Mouse (Mus musculus) adrenal gland, postnatal 10 days (tissue): ENCODE results near the gene Haus5. TPM values are rescaled to one million over a fixed set of nuclear protein-coding genes. Genes with fewer than 3 reads are reported as not detected.

Source experiments
- DNase-seq: peaks from one replicate; pipeline ENCODE4 v3.0.0; 2021; ENCODE audit warnings: mixed read lengths
- total RNA-seq, 2 experiments: library from RNA; stranded (reverse); gene quantifications; 2 replicates each; pipeline ENCODE4 v1.2.3; 2021

Haus5 gene
- total RNA-seq, 2 experiments from 2014 or later = 10.5 to 12.4 TPM

GRCm38 (mm10) chr7:30625530-30626384 lies 39.0 kb downstream of the Haus5 start, which contains the start of gene Cox6b1:
TSS of gene Cox6b1 (minus strand) at chr7:30626151.
- DNase-seq = peak; percentile 90

DNA sequence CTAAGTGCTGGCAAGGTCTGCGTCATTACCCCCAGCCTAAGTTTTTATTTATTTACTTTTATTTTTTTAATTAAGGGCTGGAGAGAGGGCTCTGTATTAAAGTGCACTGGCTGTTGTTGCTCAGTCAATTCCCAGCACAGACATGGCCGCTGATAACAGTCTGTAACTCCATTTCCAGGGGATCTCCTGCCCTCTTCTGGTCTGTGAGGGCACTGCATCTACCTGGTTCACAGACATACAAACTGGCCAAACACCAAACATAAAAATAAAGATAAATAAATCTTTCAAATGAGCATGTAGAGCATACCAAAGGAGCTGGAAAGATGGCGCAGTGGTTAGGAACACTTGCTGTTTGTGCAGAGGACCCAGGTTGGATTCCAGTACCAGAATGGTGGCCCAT lies 45.6 kb downstream of the Haus5 start:
- DNase-seq = peak; percentile 54

GRCm38 (mm10) chr7:30618658-30619057 lies 46.1 kb downstream of the Haus5 start:
- DNase-seq = no peak

- peak; percentile 65 for DNase-seq
Measured at GRCm38 (mm10) chr7:30615049-30615760, 49.6 kb downstream of the Haus5 start.

DNA sequence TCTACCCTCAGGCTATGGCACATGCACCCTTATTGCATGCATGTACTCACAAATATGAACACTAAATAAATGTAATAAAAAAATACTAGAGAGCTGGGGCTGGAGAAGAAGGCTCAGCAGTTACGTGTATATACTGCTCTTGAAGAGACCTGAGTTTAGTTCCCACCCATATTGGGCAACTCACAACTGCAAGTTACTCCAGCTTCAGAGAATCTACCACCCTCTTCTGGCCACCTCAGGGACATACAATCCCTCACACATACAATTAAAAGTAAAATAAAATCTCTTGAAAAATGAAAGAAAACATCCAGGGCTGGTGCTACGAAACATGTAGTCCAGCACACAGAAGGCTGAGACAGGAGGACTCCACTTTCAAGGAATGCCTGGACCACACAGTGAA lies 50.3 kb downstream of the Haus5 start:
- DNase-seq = no peak

DNA sequence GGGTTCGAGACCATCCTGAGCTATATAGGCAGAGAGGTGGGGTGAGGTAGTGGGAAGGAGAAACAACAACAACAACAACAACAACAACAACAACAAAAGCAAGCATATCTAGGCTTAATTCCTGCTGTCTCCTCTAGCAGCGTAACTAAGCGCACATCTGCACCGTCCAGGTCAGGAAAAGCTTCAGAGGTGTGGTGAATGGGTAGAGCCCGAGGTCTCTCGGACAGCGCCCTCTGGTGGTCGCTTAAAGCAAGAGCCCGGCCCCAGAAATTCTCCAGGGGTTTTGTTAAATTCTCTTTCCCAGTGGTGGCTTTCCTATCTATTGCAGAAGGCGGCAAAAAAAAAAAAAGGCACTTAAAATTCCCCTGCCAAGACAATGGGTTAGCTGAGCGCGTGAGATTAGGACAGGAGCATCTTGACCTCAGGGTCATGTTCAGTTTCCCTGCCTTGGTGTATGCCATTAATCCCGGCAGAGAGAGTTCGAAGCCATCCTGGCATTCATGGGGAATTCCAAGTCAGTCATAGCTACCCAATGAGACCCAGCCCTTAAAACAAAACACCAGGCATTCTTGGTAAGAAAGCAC lies 51.2 kb downstream of the Haus5 start:
- DNase-seq = peak; percentile 81

GRCm38 (mm10) chr7:30612654-30613402 lies 52.0 kb downstream of the Haus5 start, which contains the start of gene Upk1a:
TSS of gene Upk1a (minus strand) at chr7:30612847.
- DNase-seq = no peak

DNA sequence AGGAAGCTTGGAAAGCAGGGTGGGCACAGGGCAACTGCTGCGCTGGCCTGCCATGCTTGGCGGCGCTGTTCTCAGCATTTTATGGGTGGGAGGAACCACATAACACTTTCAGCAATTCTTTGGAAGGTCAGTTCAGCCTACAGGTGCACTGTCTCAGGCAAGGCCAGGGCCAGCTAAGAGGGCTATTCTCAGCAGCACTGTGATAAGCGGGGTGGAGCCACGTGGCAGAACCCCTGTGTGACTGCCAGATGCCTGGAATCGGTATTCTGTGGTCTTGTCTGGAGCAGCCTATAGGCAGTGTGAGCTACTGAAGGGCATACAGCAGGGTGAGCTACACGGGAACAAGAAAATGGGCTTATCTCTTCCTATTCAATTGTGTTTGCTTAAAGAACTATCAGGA lies 54.8 kb downstream of the Haus5 start:
- no peak for DNase-seq

- no peak for DNase-seq
Measured at GRCm38 (mm10) chr7:30608476-30608875, 56.3 kb downstream of the Haus5 start.

GRCm38 (mm10) chr7:30607706-30608309 lies 57.0 kb downstream of the Haus5 start:
- peak; percentile 76 for DNase-seq

DNA sequence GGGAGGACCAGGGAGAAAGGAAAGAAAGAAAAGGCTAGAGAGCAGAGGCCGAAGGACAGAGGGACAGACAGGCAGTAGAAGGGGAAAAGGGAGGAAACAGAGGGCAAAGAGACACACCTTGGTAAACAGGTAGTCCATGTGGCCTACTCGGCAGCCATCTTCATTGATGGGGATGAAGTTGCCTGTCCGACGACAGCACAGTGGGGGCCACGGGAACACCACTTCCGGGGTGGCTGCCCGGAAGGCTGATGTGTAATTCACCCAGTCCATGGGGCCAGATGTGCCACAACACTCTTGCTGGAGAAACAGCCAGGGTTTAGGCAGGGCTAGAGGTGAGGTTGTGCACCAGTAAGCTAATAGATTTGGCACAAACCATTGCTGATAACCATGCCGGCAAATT lies 59.9 kb downstream of the Haus5 start:
- no peak for DNase-seq

GRCm38 (mm10) chr7:30604424-30604823 lies 60.4 kb downstream of the Haus5 start:
- no peak for DNase-seq

Other genes starting within 250 kb of the Haus5 start
- gene Hcst, start 245.1 kb downstream of the Haus5 start, total RNA-seq = 1 to 10 TPM; 3.7 to 4.9 TPM
- 1 to 10 TPM; 2.3 to 2.4 TPM for gene Nfkbid, start 243.3 kb downstream of the Haus5 start, total RNA-seq
- 10 to 100 TPM; 26.1 to 34.3 TPM for gene Aplp1, start 219.5 kb downstream of the Haus5 start, total RNA-seq
- not detected for gene Kirrel2, start 207.3 kb downstream of the Haus5 start, total RNA-seq
- gene Nphs1, start 206.7 kb downstream of the Haus5 start, total RNA-seq = not detected
- gene Prodh2, start 171.4 kb downstream of the Haus5 start, total RNA-seq = 10 to 100 TPM; 26.0 to 56.1 TPM
- 10 to 100 TPM in 1 of 2 experiments, 1 to 10 TPM in 1; 5.0 to 11.7 TPM for gene Arhgap33, start 129.9 kb downstream of the Haus5 start, total RNA-seq
- 10 to 100 TPM; 25.5 to 68.9 TPM for gene Hspb6, start 112.8 kb downstream of the Haus5 start, total RNA-seq
- gene Proser3, start 112.7 kb downstream of the Haus5 start, total RNA-seq = 10 to 100 TPM in 1 of 2 experiments, 1 to 10 TPM in 1; 5.3 to 10.1 TPM
- 10 to 100 TPM; 34.4 to 40.5 TPM for gene Lin37, start 105.2 kb downstream of the Haus5 start, total RNA-seq
- gene U2af1l4, start 101.7 kb downstream of the Haus5 start, total RNA-seq = 10 to 100 TPM; 61.4 to 71.1 TPM
- gene Gm49396, start 101.7 kb downstream of the Haus5 start, total RNA-seq = 1 to 10 TPM; 2.4 to 7.1 TPM
- gene Psenen, start 101.4 kb downstream of the Haus5 start, total RNA-seq = 100 to 1,000 TPM; 119 to 128 TPM
- 1 to 10 TPM; 2.6 to 4.7 TPM for gene Igflr1, start 99.6 kb downstream of the Haus5 start, total RNA-seq
- gene Kmt2b, start 76.3 kb downstream of the Haus5 start, total RNA-seq = 10 to 100 TPM; 34.9 to 48.7 TPM
- gene Zbtb32, start 66.1 kb downstream of the Haus5 start, total RNA-seq = under 1 TPM; 0.18 to 0.27 TPM
- gene Upk1a, start 52.1 kb downstream of the Haus5 start, total RNA-seq = under 1 TPM; 0.33 to 0.48 TPM
- 1,000 to 10,000 TPM; 3,012 to 3,285 TPM for gene Cox6b1, start 38.8 kb downstream of the Haus5 start, total RNA-seq
- gene Etv2, start 29.1 kb downstream of the Haus5 start, total RNA-seq = not detected
- 10 to 100 TPM; 64.5 to 72.9 TPM for gene Rbm42, start 14.7 kb downstream of the Haus5 start, total RNA-seq
- gene Pmis2, start 6.6 kb upstream of the Haus5 start, total RNA-seq = not detected
- gene 2200002J24Rik, start 33.9 kb upstream of the Haus5 start, total RNA-seq = 1 to 10 TPM in 1 of 2 experiments, not detected in 1; 2.6 TPM
- 1 to 10 TPM; 2.3 to 3.1 TPM for gene Atp4a, start 47.2 kb upstream of the Haus5 start, total RNA-seq
- gene Tmem147, start 64.5 kb upstream of the Haus5 start, total RNA-seq = 100 to 1,000 TPM; 246 to 247 TPM
- gene Gapdhs, start 78.7 kb upstream of the Haus5 start, total RNA-seq = not detected
- gene Sbsn, start 86.5 kb upstream of the Haus5 start, total RNA-seq = 10 to 100 TPM; 25.4 to 34.6 TPM
- 1 to 10 TPM; 2.6 to 3.9 TPM for gene Dmkn, start 98.8 kb upstream of the Haus5 start, total RNA-seq
- 1 to 10 TPM; 1.5 to 1.6 TPM for gene Krtdap, start 122.9 kb upstream of the Haus5 start, total RNA-seq
- 1 to 10 TPM in 1 of 2 experiments, under 1 TPM in 1; 0.94 to 1.7 TPM for gene Ffar2, start 158.8 kb upstream of the Haus5 start, total RNA-seq
- gene Ffar3, start 191.2 kb upstream of the Haus5 start, total RNA-seq = under 1 TPM; 0.27 to 0.88 TPM
- under 1 TPM; 0.09 to 0.12 TPM for gene Ffar1, start 196.6 kb upstream of the Haus5 start, total RNA-seq
- gene Cd22, start 215.3 kb upstream of the Haus5 start, total RNA-seq = 1 to 10 TPM; 3.3 to 5.1 TPM
- under 1 TPM; 0.45 to 0.58 TPM for gene Mag, start 249.9 kb upstream of the Haus5 start, total RNA-seq